Mouse (Mus musculus): ENCODE results near the gene 4921539E11Rik. TPM values are rescaled to one million over a fixed set of nuclear protein-coding genes. Genes with fewer than 3 reads are reported as not detected.

Gene 4921539E11Rik
- polyA plus RNA-seq, 1 experiment from 2014 or later: not detected

DNA sequence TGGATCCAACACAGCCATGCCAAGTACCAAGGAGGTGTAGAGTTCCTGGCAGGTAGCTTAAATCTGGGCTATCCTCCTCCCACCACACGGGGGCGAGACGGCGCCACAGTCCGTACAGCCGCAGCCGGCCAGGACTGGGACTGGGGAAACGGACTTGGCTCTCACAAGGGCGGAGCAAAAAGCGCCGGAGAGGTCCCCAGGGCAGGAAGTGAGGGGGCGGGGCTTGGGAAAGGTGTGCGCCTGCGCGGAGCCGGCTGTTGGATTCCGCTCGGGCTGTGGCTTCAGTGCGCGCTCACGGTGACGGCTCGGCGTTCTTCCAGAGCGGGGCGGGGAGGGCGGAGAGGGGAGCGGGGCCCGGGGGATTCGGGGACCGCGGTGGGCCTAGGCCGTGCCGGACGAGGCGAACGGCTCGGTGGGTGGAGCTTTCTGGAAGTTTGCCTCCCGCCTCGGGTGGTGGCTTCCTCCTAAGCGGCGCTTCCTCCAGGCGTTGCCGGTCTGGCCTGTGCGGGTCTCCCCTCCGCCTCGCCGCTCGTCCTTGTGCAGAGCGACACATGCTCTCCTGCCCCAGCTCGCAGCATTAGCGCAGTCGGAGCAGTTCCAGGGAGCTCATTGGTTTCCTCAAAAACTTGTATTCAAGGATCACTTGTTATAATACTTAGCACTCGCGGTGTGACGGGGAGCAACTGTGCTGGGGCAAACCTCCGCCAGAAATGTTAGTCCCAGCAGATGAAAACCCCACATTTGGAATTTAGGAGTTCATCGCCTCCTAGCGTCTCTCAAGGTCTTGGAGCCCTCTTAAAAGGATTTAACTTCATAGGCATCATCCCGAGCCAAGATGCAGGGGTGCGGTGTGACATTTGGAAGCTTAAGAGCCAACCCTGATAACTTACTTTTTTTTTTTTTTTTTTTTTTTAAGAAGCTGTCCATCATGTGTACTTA is 23.2 kb upstream of the 4921539E11Rik start, which contains the start of gene Oma1:
Gene Oma1, plus strand, starts transcription at position 226 of the 939 bp plus-strand sequence.
- WGBS: under 1% methylated on average over 38 of the region's 61 CpGs
- DNase-seq (ENCODE audit: low spot score) (peak; percentile 98), ATAC-seq (ENCODE audit: low read depth) (peak; percentile 99)
- H3K4me1 ChIP-seq (ENCODE audit: control insufficient read depth, insufficient read depth, low read length): peaks cover 4% of the 10 kb centered on the region
- peak within 1 kb of the TSS; percentile 69 for H3K4me3 ChIP-seq (ENCODE audit: low read depth, low read length)
- peak within 1 kb of the TSS; percentile 97 for H3K27ac ChIP-seq (replicated peaks; ENCODE audit: low read depth, low read length)
- H3K9ac ChIP-seq (ENCODE audit: low read depth, low read length): peak within 1 kb of the TSS; percentile 84
- peak within 1 kb of the TSS; percentile 55 for H3K4me2 ChIP-seq (ENCODE audit: low read depth, low read length)
- no peaks in the 10 kb centered on the region for H3K9me3 ChIP-seq (ENCODE audit: control insufficient read depth, low read length)
- no peaks in the 10 kb centered on the region for H3K36me3 ChIP-seq (ENCODE audit: control insufficient read depth, insufficient read depth, low read length)
- no peaks in the 10 kb centered on the region for H3K27me3 ChIP-seq (replicated peaks; ENCODE audit: control insufficient read depth, insufficient read depth, low read length)

DNA sequence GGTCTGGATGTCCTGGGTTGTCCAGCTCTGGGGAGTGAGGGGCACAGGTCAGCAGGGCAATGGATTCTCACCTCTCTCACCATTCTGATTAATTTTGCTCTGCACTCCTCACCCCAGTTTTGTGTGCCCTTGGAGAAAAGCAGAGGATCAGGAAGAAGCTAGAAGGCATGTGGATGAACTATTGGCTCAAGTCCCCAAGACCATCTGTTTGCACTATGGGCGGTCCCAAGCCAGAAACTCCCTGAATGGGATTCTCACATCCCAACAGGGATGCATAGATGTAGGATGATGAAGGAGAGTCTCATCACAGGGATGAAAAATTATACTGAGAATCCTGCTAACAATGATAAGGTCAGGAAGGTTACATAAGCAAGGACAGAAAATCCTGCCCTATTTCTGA is 13.2 kb upstream of the 4921539E11Rik start:
- Histone ChIP-seq H3K4me2 (ENCODE audit: low read depth, low read length) (no peak overlapping the region), H3K4me3 (ENCODE audit: low read depth, low read length) (no peak overlapping the region), H3K27me3 (replicated peaks; ENCODE audit: control insufficient read depth, insufficient read depth, low read length) (no peaks in the 10 kb centered on the region), H3K9me3 (ENCODE audit: control insufficient read depth, low read length) (no peaks in the 10 kb centered on the region), H3K36me3 (ENCODE audit: control insufficient read depth, insufficient read depth, low read length) (no peaks in the 10 kb centered on the region), H3K4me1 (ENCODE audit: control insufficient read depth, insufficient read depth, low read length) (no peaks in the 10 kb centered on the region), H3K9ac (ENCODE audit: low read depth, low read length) (no peak overlapping the region), H3K27ac (replicated peaks; ENCODE audit: low read depth, low read length) (no peak overlapping the region)
- WGBS: 83% methylated on average over 1 of the region's 1 CpGs
- no peak for DNase-seq (ENCODE audit: low spot score)
- ATAC-seq (ENCODE audit: low read depth): no peak

GRCm38 (mm10) chr4:103299342-103299741 is 8.7 kb upstream of the 4921539E11Rik start:
- H3K27ac ChIP-seq (replicated peaks; ENCODE audit: low read depth, low read length): no peak overlapping the region
- H3K27me3 ChIP-seq (replicated peaks; ENCODE audit: control insufficient read depth, insufficient read depth, low read length): no peaks in the 10 kb centered on the region
- no peaks in the 10 kb centered on the region for H3K36me3 ChIP-seq (ENCODE audit: control insufficient read depth, insufficient read depth, low read length)
- no peaks in the 10 kb centered on the region for H3K4me1 ChIP-seq (ENCODE audit: control insufficient read depth, insufficient read depth, low read length)
- no peak for ATAC-seq (ENCODE audit: low read depth)
- peak; percentile 62 for DNase-seq (ENCODE audit: low spot score)
- H3K9me3 ChIP-seq (ENCODE audit: control insufficient read depth, low read length): no peaks in the 10 kb centered on the region
- H3K4me2 ChIP-seq (ENCODE audit: low read depth, low read length): peak overlapping the region; percentile 37
- WGBS: 52% methylated on average over 10 of the region's 10 CpGs
- H3K4me3 ChIP-seq (ENCODE audit: low read depth, low read length): no peak overlapping the region
- H3K9ac ChIP-seq (ENCODE audit: low read depth, low read length): 0 out of 2 replicates have a peak overlapping the region, but pooled peaks have one; percentile 21

DNA sequence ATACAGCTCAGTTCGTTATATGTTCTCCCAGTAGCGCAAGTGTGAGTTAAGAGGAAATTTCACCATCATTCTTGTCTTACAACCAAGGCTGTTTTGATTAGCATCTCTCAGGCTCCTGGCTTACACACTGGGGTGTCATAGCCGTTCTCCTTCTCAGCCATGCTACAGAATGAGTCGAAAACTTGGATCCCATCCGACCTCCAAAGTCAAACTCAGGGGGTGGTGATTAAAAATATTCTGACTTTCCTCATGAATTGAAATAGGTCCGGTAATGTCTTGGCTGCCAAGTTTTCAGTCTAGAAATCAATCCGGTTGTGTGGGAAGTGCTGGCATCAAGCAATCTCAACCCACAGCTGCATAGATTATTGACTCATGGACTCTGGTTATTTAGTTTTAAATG is 2.3 kb downstream of the 4921539E11Rik start:
- ATAC-seq (ENCODE audit: low read depth) (no peak), DNase-seq (ENCODE audit: low spot score) (no peak)
- Histone ChIP-seq H3K27ac (replicated peaks; ENCODE audit: low read depth, low read length) (no peak overlapping the region), H3K4me2 (ENCODE audit: low read depth, low read length) (no peak overlapping the region), H3K36me3 (ENCODE audit: control insufficient read depth, insufficient read depth, low read length) (no peaks in the 10 kb centered on the region), H3K9me3 (ENCODE audit: control insufficient read depth, low read length) (no peaks in the 10 kb centered on the region), H3K4me3 (ENCODE audit: low read depth, low read length) (no peak overlapping the region), H3K9ac (ENCODE audit: low read depth, low read length) (no peak overlapping the region), H3K27me3 (replicated peaks; ENCODE audit: control insufficient read depth, insufficient read depth, low read length) (no peaks in the 10 kb centered on the region), H3K4me1 (ENCODE audit: control insufficient read depth, insufficient read depth, low read length) (no peaks in the 10 kb centered on the region)
- 79% methylated on average over 7 of the region's 7 CpGs for WGBS

DNA sequence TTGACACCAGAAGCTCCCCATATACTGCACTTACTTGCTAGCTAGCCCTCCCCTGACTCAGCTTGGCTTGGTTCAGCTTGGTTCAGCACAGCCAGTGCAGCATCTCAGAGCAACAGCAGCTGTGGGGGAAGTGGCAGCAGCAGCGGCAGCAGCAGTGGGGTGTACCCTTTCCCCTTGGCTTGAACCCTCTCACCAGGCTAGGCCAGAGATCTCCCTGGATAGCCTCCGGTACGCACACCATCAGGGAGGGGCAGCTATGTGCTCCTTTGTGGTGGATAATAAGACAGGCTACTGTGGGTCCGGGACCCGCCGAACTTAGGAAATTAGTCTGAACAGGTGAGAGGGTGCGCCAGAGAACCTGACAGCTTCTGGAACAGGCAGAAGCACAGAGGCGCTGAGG is 17.6 kb downstream of the 4921539E11Rik start:
- no peaks in the 10 kb centered on the region for H3K27me3 ChIP-seq (replicated peaks; ENCODE audit: control insufficient read depth, insufficient read depth, low read length)
- no peak for ATAC-seq (ENCODE audit: low read depth)
- no peaks in the 10 kb centered on the region for H3K36me3 ChIP-seq (ENCODE audit: control insufficient read depth, insufficient read depth, low read length)
- H3K9me3 ChIP-seq (ENCODE audit: control insufficient read depth, low read length): no peaks in the 10 kb centered on the region
- WGBS: 75% methylated on average over 3 of the region's 8 CpGs
- H3K27ac ChIP-seq (replicated peaks; ENCODE audit: low read depth, low read length): no peak overlapping the region
- H3K9ac ChIP-seq (ENCODE audit: low read depth, low read length): no peak overlapping the region
- H3K4me3 ChIP-seq (ENCODE audit: low read depth, low read length): no peak overlapping the region
- no peak for DNase-seq (ENCODE audit: low spot score)
- H3K4me2 ChIP-seq (ENCODE audit: low read depth, low read length): no peak overlapping the region
- H3K4me1 ChIP-seq (ENCODE audit: control insufficient read depth, insufficient read depth, low read length): no peaks in the 10 kb centered on the region

DNA sequence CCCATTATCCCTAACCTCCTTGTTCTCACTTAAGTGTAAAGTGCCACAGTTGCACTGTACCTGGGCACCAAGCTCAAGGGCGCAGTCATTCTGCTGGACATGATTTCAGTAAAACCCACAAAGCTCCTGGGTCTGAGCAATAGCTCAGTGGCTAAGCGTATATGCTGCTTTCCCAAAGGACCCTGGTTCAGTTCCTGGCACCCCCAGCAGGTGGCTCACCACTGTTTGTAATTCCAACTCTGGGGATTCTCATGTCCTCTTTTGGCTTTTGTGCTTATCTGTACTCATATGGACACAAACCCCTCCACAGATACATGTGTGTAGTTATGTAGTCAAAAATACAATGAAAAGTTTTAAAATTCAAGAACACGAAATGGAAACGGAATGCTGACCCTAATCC is 21.3 kb downstream of the 4921539E11Rik start:
- WGBS: 77% methylated on average over 4 of the region's 4 CpGs
- Histone ChIP-seq H3K4me1 (ENCODE audit: control insufficient read depth, insufficient read depth, low read length) (no peaks in the 10 kb centered on the region), H3K4me2 (ENCODE audit: low read depth, low read length) (no peak overlapping the region), H3K9ac (ENCODE audit: low read depth, low read length) (no peak overlapping the region), H3K36me3 (ENCODE audit: control insufficient read depth, insufficient read depth, low read length) (no peaks in the 10 kb centered on the region), H3K27ac (replicated peaks; ENCODE audit: low read depth, low read length) (no peak overlapping the region), H3K4me3 (ENCODE audit: low read depth, low read length) (no peak overlapping the region), H3K27me3 (replicated peaks; ENCODE audit: control insufficient read depth, insufficient read depth, low read length) (no peaks in the 10 kb centered on the region), H3K9me3 (ENCODE audit: control insufficient read depth, low read length) (no peaks in the 10 kb centered on the region)
- DNase-seq (ENCODE audit: low spot score): no peak
- ATAC-seq (ENCODE audit: low read depth): no peak

DNA sequence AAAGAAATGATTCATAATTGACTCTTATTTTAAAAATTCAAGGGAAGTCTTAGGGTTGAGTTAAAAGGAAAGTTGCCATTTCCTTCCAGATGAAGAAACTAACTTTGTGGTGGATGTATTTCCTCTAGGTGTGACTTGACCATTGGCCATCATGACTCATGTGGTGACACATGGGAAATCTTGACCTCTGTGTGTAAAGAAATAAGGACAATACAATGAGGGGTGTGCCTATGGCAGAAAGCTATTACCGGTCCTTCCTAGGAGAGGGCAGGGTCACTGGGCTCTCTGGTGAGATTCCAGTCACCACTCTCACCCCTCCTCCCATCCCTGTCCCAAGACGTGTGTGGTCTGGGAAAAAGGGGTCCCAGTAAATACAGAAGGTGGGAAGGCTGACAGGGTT is 25.5 kb downstream of the 4921539E11Rik start:
- no peak overlapping the region for H3K9ac ChIP-seq (ENCODE audit: low read depth, low read length)
- H3K27me3 ChIP-seq (replicated peaks; ENCODE audit: control insufficient read depth, insufficient read depth, low read length): no peaks in the 10 kb centered on the region
- H3K27ac ChIP-seq (replicated peaks; ENCODE audit: low read depth, low read length): no peak overlapping the region
- no peak for ATAC-seq (ENCODE audit: low read depth)
- no peaks in the 10 kb centered on the region for H3K4me1 ChIP-seq (ENCODE audit: control insufficient read depth, insufficient read depth, low read length)
- H3K4me2 ChIP-seq (ENCODE audit: low read depth, low read length): no peak overlapping the region
- DNase-seq (ENCODE audit: low spot score): no peak
- 45% methylated on average over 2 of the region's 2 CpGs for WGBS
- no peaks in the 10 kb centered on the region for H3K9me3 ChIP-seq (ENCODE audit: control insufficient read depth, low read length)
- H3K36me3 ChIP-seq (ENCODE audit: control insufficient read depth, insufficient read depth, low read length): no peaks in the 10 kb centered on the region
- H3K4me3 ChIP-seq (ENCODE audit: low read depth, low read length): no peak overlapping the region

GRCm38 (mm10) chr4:103263812-103264396 is 26.8 kb downstream of the 4921539E11Rik start:
- H3K9ac ChIP-seq (ENCODE audit: low read depth, low read length): no peak overlapping the region
- no peak overlapping the region for H3K4me2 ChIP-seq (ENCODE audit: low read depth, low read length)
- H3K36me3 ChIP-seq (ENCODE audit: control insufficient read depth, insufficient read depth, low read length): no peaks in the 10 kb centered on the region
- H3K4me3 ChIP-seq (ENCODE audit: low read depth, low read length): no peak overlapping the region
- no peaks in the 10 kb centered on the region for H3K9me3 ChIP-seq (ENCODE audit: control insufficient read depth, low read length)
- WGBS: 49% methylated on average over 8 of the region's 8 CpGs
- DNase-seq (ENCODE audit: low spot score): no peak
- H3K27ac ChIP-seq (replicated peaks; ENCODE audit: low read depth, low read length): no peak overlapping the region
- H3K4me1 ChIP-seq (ENCODE audit: control insufficient read depth, insufficient read depth, low read length): no peaks in the 10 kb centered on the region
- no peaks in the 10 kb centered on the region for H3K27me3 ChIP-seq (replicated peaks; ENCODE audit: control insufficient read depth, insufficient read depth, low read length)
- no peak for ATAC-seq (ENCODE audit: low read depth)

Data from embryonic facial prominence, embryonic 14.5 days (tissue).